Mouse (Mus musculus): ENCODE measurements around the gene Pde10a. TPM values are rescaled to one million over a fixed set of nuclear protein-coding genes. Genes with fewer than 3 reads are reported as not detected.

Gene Pde10a
- total RNA-seq, 1 experiment, result 2.6 TPM

DNA sequence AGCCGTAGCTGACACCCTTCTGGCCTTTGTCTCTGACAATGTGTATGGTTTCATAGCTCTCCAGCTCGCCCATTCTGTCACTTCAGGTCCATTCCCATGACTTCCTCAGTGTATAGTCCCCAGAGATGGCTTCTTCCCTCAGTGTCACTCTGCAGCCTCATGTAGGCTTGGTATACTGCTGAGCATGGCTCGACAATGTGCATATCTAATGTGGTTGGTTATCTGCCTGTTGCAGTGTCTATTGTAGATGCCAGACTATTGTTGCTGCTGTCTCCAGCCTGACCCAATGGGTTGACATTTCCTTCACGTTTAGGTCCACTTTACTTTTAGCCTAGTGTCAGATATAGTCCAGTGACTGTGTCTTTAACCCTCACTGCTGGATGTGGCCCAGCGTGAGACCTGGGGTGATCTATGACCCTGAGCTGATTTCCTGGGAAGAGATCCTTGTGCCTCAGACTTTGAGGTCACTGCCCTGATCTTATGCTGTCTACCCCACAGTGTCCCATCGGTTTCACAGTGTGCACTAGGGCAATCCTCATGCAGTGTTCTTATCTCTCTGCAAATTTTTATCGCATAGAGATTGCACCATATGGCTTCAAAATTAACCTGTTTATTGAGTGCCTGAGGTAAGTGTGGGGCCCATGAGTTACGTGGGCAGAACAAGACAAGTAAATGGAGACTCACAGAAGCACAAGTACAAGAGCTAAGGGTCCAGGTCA, 48.5 kb downstream of the Pde10a start:
- in situ Hi-C loops (cut with MboI; ENCODE audit: low sequenced_read_pairs in 2 of 2, unreplicated experiment in 2 of 2), result no loop called here
- Histone ChIP-seq H3K27ac (ENCODE audit: insufficient read depth, low read depth, low read length, poor library complexity, severe bottlenecking) (no peak overlapping the region), H3K36me3 (ENCODE audit: control insufficient read depth, insufficient read depth, low read length, poor library complexity, severe bottlenecking) (no peaks in the 10 kb centered on the region), H3K4me3 (ENCODE audit: insufficient read depth in 1 of 2, low read depth in 1 of 2, low read length in 2 of 2, poor library complexity in 1 of 2, severe bottlenecking in 1 of 2) (no peak overlapping the region), H3K9ac (ENCODE audit: insufficient read depth, low read depth, low read length, poor library complexity, severe bottlenecking) (no peak overlapping the region), H3K9me3 (ENCODE audit: control insufficient read depth, insufficient read depth, low read depth, low read length) (no peaks in the 10 kb centered on the region), H3K4me1 (ENCODE audit: control insufficient read depth in 2 of 2, insufficient read depth in 2 of 2, low read length in 2 of 2, poor library complexity in 1 of 2) (no peaks in the 10 kb centered on the region)
- no peak for DNase-seq (ENCODE audit: low read depth, low spot score)
- no peak for TF ChIP-seq ZC3H11A (IDR thresholded peaks at IDR 0.05; ENCODE audit: borderline replicate concordance, low read depth, low read length)
- TF ChIP-seq HCFC1 (IDR thresholded peaks at IDR 0.05; ENCODE audit: borderline replicate concordance, insufficient read depth, low read length), result no peak
- TF ChIP-seq ZNF384 (IDR thresholded peaks at IDR 0.05; ENCODE audit: low read depth, low read length), result no peak
- TF ChIP-seq CHD2 (IDR thresholded peaks at IDR 0.05; ENCODE audit: low read depth, low read length), result no peak
- no peak for TF ChIP-seq MAFK (IDR thresholded peaks at IDR 0.05; ENCODE audit: insufficient read depth, low read depth, low read length)

DNA sequence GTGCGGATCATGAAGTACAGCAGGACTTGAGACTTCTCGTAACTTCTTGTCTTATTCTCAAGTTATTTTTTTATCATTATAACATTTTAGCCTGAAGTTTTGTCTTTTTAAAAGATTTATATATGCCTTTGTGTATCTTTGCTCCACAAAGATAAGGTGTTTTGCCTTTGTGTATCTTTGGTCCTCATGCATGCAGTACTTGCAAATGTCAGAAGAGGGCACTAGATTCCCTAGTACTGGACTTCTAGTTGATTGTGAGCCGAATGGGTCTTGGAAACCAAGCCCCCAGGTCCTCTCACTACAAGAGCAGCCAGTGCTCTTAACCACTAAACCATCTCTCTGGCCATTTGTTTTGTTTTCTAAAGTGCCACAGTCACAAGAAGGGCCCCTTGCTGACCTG, 55.2 kb downstream of the Pde10a start:
- no peaks in the 10 kb centered on the region for H3K4me1 ChIP-seq (ENCODE audit: control insufficient read depth in 2 of 2, insufficient read depth in 2 of 2, low read length in 2 of 2, poor library complexity in 1 of 2)
- H3K4me3 ChIP-seq (ENCODE audit: insufficient read depth in 1 of 2, low read depth in 1 of 2, low read length in 2 of 2, poor library complexity in 1 of 2, severe bottlenecking in 1 of 2), result no peak overlapping the region
- peak; percentile 21 for DNase-seq (ENCODE audit: low read depth, low spot score)
- TF ChIP-seq CHD2 (IDR thresholded peaks at IDR 0.05; ENCODE audit: low read depth, low read length) (no peak), ZC3H11A (IDR thresholded peaks at IDR 0.05; ENCODE audit: borderline replicate concordance, low read depth, low read length) (no peak), MAFK (IDR thresholded peaks at IDR 0.05; ENCODE audit: insufficient read depth, low read depth, low read length) (no peak), HCFC1 (IDR thresholded peaks at IDR 0.05; ENCODE audit: borderline replicate concordance, insufficient read depth, low read length) (no peak)
- H3K27ac ChIP-seq (ENCODE audit: insufficient read depth, low read depth, low read length, poor library complexity, severe bottlenecking), result no peak overlapping the region
- in situ Hi-C loops (cut with MboI; ENCODE audit: low sequenced_read_pairs in 2 of 2, unreplicated experiment in 2 of 2), result no loop called here
- H3K9me3 ChIP-seq (ENCODE audit: control insufficient read depth, insufficient read depth, low read depth, low read length), result no peaks in the 10 kb centered on the region
- H3K36me3 ChIP-seq (ENCODE audit: control insufficient read depth, insufficient read depth, low read length, poor library complexity, severe bottlenecking), result no peaks in the 10 kb centered on the region
- no peak overlapping the region for H3K9ac ChIP-seq (ENCODE audit: insufficient read depth, low read depth, low read length, poor library complexity, severe bottlenecking)

DNA sequence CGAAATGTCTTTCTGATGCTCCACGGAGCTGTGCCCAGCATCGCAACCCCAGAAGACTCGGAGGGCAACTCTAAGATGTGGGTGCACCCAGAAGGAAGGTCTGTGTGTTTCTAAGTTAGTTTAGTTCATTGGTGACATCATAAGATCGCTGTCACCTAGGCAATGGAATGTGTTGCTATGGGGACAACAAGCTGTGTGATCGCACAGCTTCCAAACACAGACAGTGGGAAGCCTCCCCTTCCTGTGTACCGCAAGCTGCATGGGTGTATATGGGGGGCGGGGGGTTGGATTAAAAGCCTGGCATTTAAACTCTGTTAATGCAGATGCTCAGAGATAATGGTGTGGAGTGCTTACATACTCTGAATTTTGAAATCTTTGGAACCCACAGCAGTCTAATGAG, 56.4 kb downstream of the Pde10a start:
- Histone ChIP-seq H3K4me1 (ENCODE audit: control insufficient read depth in 2 of 2, insufficient read depth in 2 of 2, low read length in 2 of 2, poor library complexity in 1 of 2) (no peaks in the 10 kb centered on the region), H3K9me3 (ENCODE audit: control insufficient read depth, insufficient read depth, low read depth, low read length) (no peaks in the 10 kb centered on the region), H3K36me3 (ENCODE audit: control insufficient read depth, insufficient read depth, low read length, poor library complexity, severe bottlenecking) (no peaks in the 10 kb centered on the region), H3K27ac (ENCODE audit: insufficient read depth, low read depth, low read length, poor library complexity, severe bottlenecking) (no peak overlapping the region), H3K4me3 (ENCODE audit: insufficient read depth in 1 of 2, low read depth in 1 of 2, low read length in 2 of 2, poor library complexity in 1 of 2, severe bottlenecking in 1 of 2) (no peak overlapping the region), H3K9ac (ENCODE audit: insufficient read depth, low read depth, low read length, poor library complexity, severe bottlenecking) (no peak overlapping the region)
- TF ChIP-seq MAFK (IDR thresholded peaks at IDR 0.05; ENCODE audit: insufficient read depth, low read depth, low read length) (no peak), HCFC1 (IDR thresholded peaks at IDR 0.05; ENCODE audit: borderline replicate concordance, insufficient read depth, low read length) (no peak), ZC3H11A (IDR thresholded peaks at IDR 0.05; ENCODE audit: borderline replicate concordance, low read depth, low read length) (no peak), CHD2 (IDR thresholded peaks at IDR 0.05; ENCODE audit: low read depth, low read length) (no peak), ZNF384 (IDR thresholded peaks at IDR 0.05; ENCODE audit: low read depth, low read length) (no peak)
- in situ Hi-C loops (cut with MboI; ENCODE audit: low sequenced_read_pairs in 2 of 2, unreplicated experiment in 2 of 2), result no loop called here
- DNase-seq (ENCODE audit: low read depth, low spot score), result no peak

DNA sequence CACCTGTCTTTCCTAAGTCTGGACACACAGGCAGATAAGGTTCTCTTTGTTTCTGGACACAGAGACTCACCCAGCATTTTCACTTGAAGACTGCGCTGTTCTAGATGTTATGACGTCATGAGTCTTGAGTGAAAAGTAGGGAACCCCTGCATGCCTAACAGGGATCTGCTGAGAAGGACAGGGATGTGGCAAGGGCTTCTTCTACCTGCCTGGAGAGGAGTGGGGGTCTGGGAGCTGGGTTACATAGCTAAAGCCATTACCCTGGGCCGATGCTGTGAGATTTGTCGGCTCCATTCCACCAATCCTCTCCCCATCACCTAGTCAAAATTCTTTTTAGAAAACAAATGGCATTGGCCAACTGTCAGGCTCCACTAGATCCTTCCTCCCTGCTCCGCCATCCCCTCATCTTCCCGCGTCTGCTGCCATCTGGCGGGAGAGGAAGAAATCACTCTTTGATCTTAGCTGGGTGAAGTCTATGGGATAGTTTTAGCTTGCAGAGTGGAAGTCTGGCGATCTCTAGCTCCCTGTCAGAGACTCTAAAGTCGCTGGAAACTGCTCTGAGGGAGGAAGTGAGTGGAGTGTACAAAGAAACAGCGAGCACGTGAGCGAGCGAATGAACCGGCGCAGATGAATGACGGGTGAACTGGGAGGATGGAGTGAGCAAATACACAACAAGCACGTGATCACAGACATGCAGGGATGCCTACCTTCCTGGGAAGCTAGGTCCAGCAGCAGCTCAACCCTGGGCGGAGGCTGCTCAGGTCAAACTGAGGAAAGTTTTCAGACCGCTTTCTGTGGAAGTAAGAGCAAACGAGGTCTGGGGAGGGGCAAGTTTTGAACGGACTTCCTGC, 67.5 kb downstream of the Pde10a start:
- H3K4me1 ChIP-seq (ENCODE audit: control insufficient read depth in 2 of 2, insufficient read depth in 2 of 2, low read length in 2 of 2, poor library complexity in 1 of 2), result no peaks in the 10 kb centered on the region
- no peak overlapping the region for H3K4me3 ChIP-seq (ENCODE audit: insufficient read depth in 1 of 2, low read depth in 1 of 2, low read length in 2 of 2, poor library complexity in 1 of 2, severe bottlenecking in 1 of 2)
- peak; percentile 66 for DNase-seq (ENCODE audit: low read depth, low spot score)
- H3K36me3 ChIP-seq (ENCODE audit: control insufficient read depth, insufficient read depth, low read length, poor library complexity, severe bottlenecking), result no peaks in the 10 kb centered on the region
- TF ChIP-seq CHD2 (IDR thresholded peaks at IDR 0.05; ENCODE audit: low read depth, low read length), result no peak
- peak; percentile 49; the same call in 1 of the 2 replicates for TF ChIP-seq ZC3H11A (IDR thresholded peaks at IDR 0.05; ENCODE audit: borderline replicate concordance, low read depth, low read length)
- in situ Hi-C loops (cut with MboI; ENCODE audit: low sequenced_read_pairs in 2 of 2, unreplicated experiment in 2 of 2), result loop anchor here in 1 of 2 experiments (10.0 kb wide), 1 partner anchor 128 kb away; no protein-coding TSS in a partner anchor
- no peak overlapping the region for H3K27ac ChIP-seq (ENCODE audit: insufficient read depth, low read depth, low read length, poor library complexity, severe bottlenecking)
- H3K9me3 ChIP-seq (ENCODE audit: control insufficient read depth, insufficient read depth, low read depth, low read length), result no peaks in the 10 kb centered on the region
- peak overlapping the region; percentile 37; the same call in 1 of the 2 replicates for H3K9ac ChIP-seq (ENCODE audit: insufficient read depth, low read depth, low read length, poor library complexity, severe bottlenecking)

All from ES-E14 (cell line).